Mouse (Mus musculus): ENCODE results near the gene Pgs1. TPM values are rescaled to one million over a fixed set of nuclear protein-coding genes. Genes with fewer than 3 reads are reported as not detected.

The Pgs1 gene
- polyA plus RNA-seq, 1 experiment from 2014 or later, result 45.9 TPM

DNA sequence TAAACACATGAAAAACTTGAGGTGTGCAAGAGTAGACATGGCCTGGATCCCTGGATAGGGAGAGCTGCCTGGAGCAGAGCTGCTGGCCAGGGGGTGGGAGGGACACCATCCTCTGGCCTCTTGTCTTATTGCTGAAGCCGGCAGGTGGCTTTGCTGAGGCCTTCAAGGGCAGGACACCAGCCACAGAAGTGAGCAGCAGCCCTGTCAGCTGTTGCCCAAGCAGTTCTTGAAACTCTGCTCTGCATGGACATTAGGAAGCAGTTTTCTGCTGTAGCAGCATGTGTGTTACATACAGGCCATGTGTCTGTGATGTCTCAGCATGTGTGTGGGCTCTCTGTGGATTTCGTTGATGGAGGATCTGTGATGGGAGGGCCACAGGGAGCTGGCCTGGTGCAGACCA, 27.2 kb downstream of the Pgs1 start:
- H3K9ac ChIP-seq, result no peak overlapping the region
- H3K4me3 ChIP-seq (replicated peaks), result no peak overlapping the region
- H3K27me3 ChIP-seq, result no peaks in the 10 kb centered on the region
- peaks cover 28% of the 10 kb centered on the region for H3K36me3 ChIP-seq (replicated peaks)
- peaks cover 17% of the 10 kb centered on the region for H3K4me1 ChIP-seq
- H3K4me2 ChIP-seq, result no peak overlapping the region
- H3K9me3 ChIP-seq, result peaks cover 6% of the 10 kb centered on the region; the same call in 1 of the 2 replicates
- 81% methylated on average over 2 of the region's 2 CpGs for WGBS
- no peak overlapping the region for H3K27ac ChIP-seq
- no peak for ATAC-seq (ENCODE audit: low FRiP score)

DNA sequence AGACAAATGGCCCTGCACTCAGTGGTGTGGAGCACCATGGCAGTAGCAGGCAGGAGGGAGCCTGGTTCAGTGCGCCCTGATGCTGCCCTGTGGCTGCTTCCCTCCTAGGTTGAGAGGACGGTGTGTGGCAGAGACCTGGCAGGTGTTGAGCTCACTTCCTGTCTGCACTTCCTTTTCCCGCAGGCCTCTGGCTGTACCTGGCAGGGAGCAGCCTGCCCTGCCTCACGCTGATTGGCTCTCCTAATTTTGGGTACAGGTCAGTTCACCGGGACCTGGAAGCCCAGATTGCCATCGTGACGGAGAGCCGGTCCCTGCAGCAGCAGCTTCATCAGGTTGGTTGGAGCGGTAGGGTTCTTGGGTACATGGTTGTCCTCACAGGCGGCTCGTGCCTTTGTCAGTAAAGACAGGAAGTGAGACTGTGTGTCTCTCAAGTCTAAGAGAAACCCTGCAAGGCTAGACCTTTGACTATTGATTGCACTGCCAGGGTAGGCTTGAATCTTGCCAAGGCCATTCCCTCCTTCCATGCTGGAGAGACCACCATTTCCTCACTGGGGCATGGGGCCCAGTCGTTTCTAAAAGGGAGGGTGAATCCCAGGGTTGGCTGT, 28.4 kb downstream of the Pgs1 start:
- H3K9me3 ChIP-seq, result peaks cover 6% of the 10 kb centered on the region; the same call in 1 of the 2 replicates
- H3K36me3 ChIP-seq (replicated peaks), result peaks cover 32% of the 10 kb centered on the region
- WGBS, result 91% methylated on average over 12 of the region's 12 CpGs

GRCm38 (mm10) chr11:118015381-118016145, 29.5 kb downstream of the Pgs1 start:
- no peak for ATAC-seq (ENCODE audit: low FRiP score)
- Histone ChIP-seq H3K4me2 (no peak overlapping the region), H3K4me1 (no peaks in the 10 kb centered on the region), H3K9me3 (peaks cover 6% of the 10 kb centered on the region; the same call in 1 of the 2 replicates), H3K4me3 (replicated peaks) (no peak overlapping the region), H3K9ac (no peak overlapping the region), H3K36me3 (replicated peaks) (peaks cover 42% of the 10 kb centered on the region), H3K27me3 (no peaks in the 10 kb centered on the region), H3K27ac (no peak overlapping the region)
- 91% methylated on average over 8 of the region's 8 CpGs for WGBS

More for the DNA sequence above, 28.4 kb downstream of the Pgs1 start:
- no peak for ATAC-seq (ENCODE audit: low FRiP score)
- Histone ChIP-seq H3K4me2 (no peak overlapping the region), H3K27ac (no peak overlapping the region), H3K9ac (no peak overlapping the region), H3K27me3 (no peaks in the 10 kb centered on the region), H3K4me3 (replicated peaks) (no peak overlapping the region), H3K4me1 (peaks cover 9% of the 10 kb centered on the region)

DNA sequence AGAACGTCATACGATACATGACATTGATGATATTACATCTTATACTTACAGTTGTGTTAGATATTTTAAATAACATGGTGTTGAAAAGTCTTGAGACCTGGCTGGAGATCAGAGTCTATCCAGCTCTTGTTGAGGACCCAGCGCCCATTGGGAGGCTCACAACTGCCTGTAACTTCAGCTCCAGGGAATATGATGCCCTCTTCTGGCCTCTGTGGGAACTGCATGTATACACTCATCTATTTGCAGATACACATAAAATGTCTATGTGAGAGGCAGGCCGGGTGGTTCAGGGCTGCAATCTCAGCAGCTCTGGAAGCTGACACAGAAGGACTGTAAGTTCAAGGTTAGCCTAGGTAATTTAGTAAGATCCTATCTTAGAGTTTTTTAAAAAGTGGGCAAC, 32.2 kb downstream of the Pgs1 start:
- no peak for ATAC-seq (ENCODE audit: low FRiP score)
- H3K27ac ChIP-seq, result no peak overlapping the region
- H3K4me2 ChIP-seq, result no peak overlapping the region
- WGBS, result 97% methylated on average over 4 of the region's 4 CpGs
- no peaks in the 10 kb centered on the region for H3K27me3 ChIP-seq
- H3K4me1 ChIP-seq, result no peaks in the 10 kb centered on the region
- no peak overlapping the region for H3K9ac ChIP-seq
- peaks cover 6% of the 10 kb centered on the region; the same call in 1 of the 2 replicates for H3K9me3 ChIP-seq
- no peak overlapping the region for H3K4me3 ChIP-seq (replicated peaks)
- peaks cover 52% of the 10 kb centered on the region for H3K36me3 ChIP-seq (replicated peaks)

GRCm38 (mm10) chr11:118021806-118022205, 35.7 kb downstream of the Pgs1 start:
- no peak overlapping the region for H3K27ac ChIP-seq
- ATAC-seq (ENCODE audit: low FRiP score), result no peak; the same call in 1 of the 2 replicates
- WGBS, result 53% methylated on average over 1 of the region's 1 CpGs

GRCm38 (mm10) chr11:118023475-118023874, 37.4 kb downstream of the Pgs1 start:
- Histone ChIP-seq H3K9ac (no peak overlapping the region), H3K9me3 (no peaks in the 10 kb centered on the region), H3K36me3 (replicated peaks) (peaks cover 57% of the 10 kb centered on the region), H3K27ac (no peak overlapping the region), H3K4me1 (no peaks in the 10 kb centered on the region), H3K4me3 (replicated peaks) (no peak overlapping the region), H3K4me2 (no peak overlapping the region), H3K27me3 (no peaks in the 10 kb centered on the region)
- ATAC-seq (ENCODE audit: low FRiP score), result no peak
- 97% methylated on average over 7 of the region's 7 CpGs for WGBS

More at GRCm38 (mm10) chr11:118021806-118022205, 35.7 kb downstream of the Pgs1 start:
- Histone ChIP-seq H3K9ac (no peak overlapping the region), H3K27me3 (no peaks in the 10 kb centered on the region), H3K9me3 (peaks cover 6% of the 10 kb centered on the region; the same call in 1 of the 2 replicates), H3K4me1 (no peaks in the 10 kb centered on the region), H3K36me3 (replicated peaks) (peaks cover 68% of the 10 kb centered on the region), H3K4me3 (replicated peaks) (no peak overlapping the region), H3K4me2 (no peak overlapping the region)

DNA sequence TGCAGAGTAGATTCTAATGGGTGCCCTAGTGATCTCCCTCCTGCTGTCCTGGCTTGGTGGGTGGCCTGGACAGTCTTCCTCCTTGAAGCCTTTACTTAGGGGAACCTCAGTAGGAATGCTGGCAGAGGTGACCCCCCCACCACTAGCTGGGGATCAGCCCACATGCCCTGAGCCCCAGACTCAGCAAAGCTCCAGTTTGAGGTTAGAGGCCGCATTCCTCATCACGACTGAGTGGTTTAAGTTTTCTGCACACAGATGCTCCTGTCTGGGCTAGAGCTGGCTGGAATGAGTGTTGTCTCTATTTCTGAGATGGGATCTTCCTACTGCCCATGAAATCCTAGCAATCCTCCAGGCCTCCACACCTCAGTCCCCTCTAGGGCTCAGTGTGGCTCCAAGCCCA, 38.0 kb downstream of the Pgs1 start:
- peaks cover 57% of the 10 kb centered on the region for H3K36me3 ChIP-seq (replicated peaks)
- H3K4me1 ChIP-seq, result no peaks in the 10 kb centered on the region
- H3K4me2 ChIP-seq, result no peak overlapping the region
- 83% methylated on average over 2 of the region's 2 CpGs for WGBS
- ATAC-seq (ENCODE audit: low FRiP score), result no peak
- no peak overlapping the region for H3K9ac ChIP-seq
- H3K9me3 ChIP-seq, result no peaks in the 10 kb centered on the region
- no peaks in the 10 kb centered on the region for H3K27me3 ChIP-seq
- no peak overlapping the region for H3K27ac ChIP-seq
- no peak overlapping the region for H3K4me3 ChIP-seq (replicated peaks)

- Histone ChIP-seq H3K9ac (no peak overlapping the region), H3K4me3 (replicated peaks) (no peak overlapping the region), H3K27ac (no peak overlapping the region), H3K36me3 (replicated peaks) (peaks cover 39% of the 10 kb centered on the region), H3K27me3 (no peaks in the 10 kb centered on the region), H3K4me1 (no peaks in the 10 kb centered on the region), H3K9me3 (no peaks in the 10 kb centered on the region), H3K4me2 (no peak overlapping the region)
- no peak for ATAC-seq (ENCODE audit: low FRiP score)
- 97% methylated on average over 6 of the region's 6 CpGs for WGBS
Measured at GRCm38 (mm10) chr11:118029170-118029569, 43.1 kb downstream of the Pgs1 start.

- Histone ChIP-seq H3K4me2 (no peak overlapping the region), H3K27ac (no peak overlapping the region), H3K9me3 (no peaks in the 10 kb centered on the region), H3K36me3 (replicated peaks) (peaks cover 22% of the 10 kb centered on the region), H3K9ac (no peak overlapping the region), H3K4me3 (replicated peaks) (no peak overlapping the region), H3K27me3 (no peaks in the 10 kb centered on the region), H3K4me1 (no peaks in the 10 kb centered on the region)
- ATAC-seq (ENCODE audit: low FRiP score), result no peak
- WGBS, result 98% methylated on average over 9 of the region's 9 CpGs
Measured at GRCm38 (mm10) chr11:118031134-118031533, 45.0 kb downstream of the Pgs1 start.

DNA sequence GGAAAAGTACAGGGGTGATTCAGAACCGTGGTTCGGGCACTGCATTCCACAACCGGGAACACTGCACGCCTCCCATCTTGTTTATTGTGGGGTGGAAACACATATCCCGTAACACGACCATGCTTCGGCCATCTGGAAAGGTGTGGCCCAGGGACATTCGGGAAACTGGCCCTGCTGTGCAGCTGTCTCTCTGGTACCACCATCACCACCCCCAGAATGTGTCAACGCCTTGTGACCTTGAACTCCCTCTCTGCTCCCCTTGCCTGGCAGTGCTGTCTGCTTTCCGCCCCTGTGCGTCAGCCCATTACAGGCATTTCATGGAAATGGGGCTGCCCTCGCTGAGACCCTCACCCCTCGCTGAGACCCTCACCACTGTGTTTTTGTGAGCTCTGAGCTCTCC, 48.3 kb downstream of the Pgs1 start:
- no peaks in the 10 kb centered on the region for H3K9me3 ChIP-seq
- no peaks in the 10 kb centered on the region for H3K27me3 ChIP-seq
- no peak for ATAC-seq (ENCODE audit: low FRiP score)
- WGBS, result 92% methylated on average over 13 of the region's 13 CpGs
- H3K4me2 ChIP-seq, result no peak overlapping the region
- no peak overlapping the region for H3K27ac ChIP-seq
- H3K4me3 ChIP-seq (replicated peaks), result no peak overlapping the region
- H3K4me1 ChIP-seq, result no peaks in the 10 kb centered on the region
- H3K9ac ChIP-seq, result no peak overlapping the region
- peaks cover 14% of the 10 kb centered on the region for H3K36me3 ChIP-seq (replicated peaks)

- WGBS, result 89% methylated on average over 9 of the region's 9 CpGs
- H3K36me3 ChIP-seq (replicated peaks), result peaks cover 14% of the 10 kb centered on the region
- no peaks in the 10 kb centered on the region for H3K9me3 ChIP-seq
- H3K4me1 ChIP-seq, result no peaks in the 10 kb centered on the region
- no peak overlapping the region for H3K4me3 ChIP-seq (replicated peaks)
- no peak overlapping the region for H3K9ac ChIP-seq
- no peak overlapping the region for H3K4me2 ChIP-seq
- ATAC-seq (ENCODE audit: low FRiP score), result no peak
- H3K27me3 ChIP-seq, result no peaks in the 10 kb centered on the region
- H3K27ac ChIP-seq, result no peak overlapping the region
Measured at GRCm38 (mm10) chr11:118035068-118035467, 49.0 kb downstream of the Pgs1 start.

DNA sequence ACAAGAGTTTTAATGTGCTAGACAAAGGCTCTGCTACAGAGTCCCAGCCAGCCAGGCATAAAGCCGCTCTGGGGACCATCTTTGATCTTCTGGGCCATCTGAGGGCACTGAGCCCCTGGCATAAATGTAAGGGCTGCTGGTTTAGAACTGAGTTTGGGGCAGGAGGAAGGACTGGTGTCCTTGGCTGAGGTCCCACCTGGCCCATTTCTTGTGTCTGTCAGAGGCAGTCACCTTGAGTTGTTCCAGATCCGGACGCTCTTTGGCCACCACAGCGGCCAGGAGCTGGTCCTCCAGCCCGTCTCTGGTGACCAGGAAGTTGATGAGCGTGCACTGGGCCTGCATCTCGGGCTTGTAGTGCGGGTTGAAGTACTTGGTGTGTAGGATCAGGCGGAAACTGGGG, 56.7 kb downstream of the Pgs1 start:
- Histone ChIP-seq H3K36me3 (replicated peaks) (no peaks in the 10 kb centered on the region), H3K4me2 (no peak overlapping the region), H3K27ac (0 out of 2 replicates have a peak overlapping the region, but pooled peaks have one; percentile 10), H3K27me3 (no peaks in the 10 kb centered on the region), H3K4me3 (replicated peaks) (no peak overlapping the region), H3K9ac (no peak overlapping the region), H3K9me3 (no peaks in the 10 kb centered on the region), H3K4me1 (peaks cover 13% of the 10 kb centered on the region)
- WGBS, result 87% methylated on average over 9 of the region's 9 CpGs
- no peak for ATAC-seq (ENCODE audit: low FRiP score)
